Mouse (Mus musculus): Measurements from ENCODE around the gene Pgk1.

The Pgk1 gene

DNA sequence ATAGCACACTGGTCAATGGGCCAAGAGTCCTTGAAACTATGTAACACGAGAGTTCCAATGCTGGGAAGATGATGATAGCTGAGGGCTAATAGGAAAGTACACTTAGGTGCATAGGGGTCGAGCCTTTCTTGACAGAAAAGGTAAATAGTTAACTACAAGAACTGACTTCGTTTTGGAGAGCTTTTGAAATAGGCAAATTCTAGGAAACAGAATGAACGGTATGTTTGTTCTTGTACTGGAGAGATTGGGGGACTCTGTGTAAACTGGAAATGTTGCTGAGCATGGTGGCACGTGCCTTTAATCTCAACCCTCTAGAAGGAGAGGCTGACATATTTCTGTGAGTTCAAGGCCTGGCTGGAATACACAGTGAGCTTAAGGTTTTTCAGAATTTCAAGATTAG, 22.3 kb upstream of the Pgk1 start:
- no peak for TF ChIP-seq POU5F1 (IDR thresholded peaks at IDR 0.05; ENCODE audit: borderline replicate concordance, low read length)
- H3K4me1 ChIP-seq (replicated peaks; ENCODE audit: low read depth, low read length), result no peaks in the 10 kb centered on the region
- no peaks in the 10 kb centered on the region for H3K27me3 ChIP-seq (ENCODE audit: insufficient read depth, low read length)
- no peaks in the 10 kb centered on the region for H3K9me3 ChIP-seq (ENCODE audit: low read length)
- no peaks in the 10 kb centered on the region for H3K36me3 ChIP-seq (ENCODE audit: insufficient read depth, low read length)
- H3K4me3 ChIP-seq (replicated peaks; ENCODE audit: low read length), result no peak overlapping the region

DNA sequence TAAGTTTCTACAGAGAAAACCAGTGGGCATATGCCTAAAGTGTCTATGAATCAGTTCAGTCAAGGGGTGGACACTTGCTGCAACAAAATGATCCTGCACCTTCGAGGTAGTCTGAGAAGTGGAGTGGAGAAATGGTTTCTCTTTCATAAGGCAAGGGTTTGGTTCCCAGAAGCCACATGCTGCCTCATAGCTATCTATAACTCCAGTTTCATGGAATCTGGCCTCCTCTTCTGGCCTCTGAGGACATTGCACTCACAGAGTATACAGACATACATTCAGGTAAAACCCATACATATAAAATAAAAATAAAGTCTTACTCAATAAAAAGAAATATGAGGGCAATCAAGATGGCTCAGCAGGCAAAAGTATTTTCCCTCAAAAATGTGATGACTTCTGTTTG, 21.8 kb upstream of the Pgk1 start:
- no peak overlapping the region for H3K4me3 ChIP-seq (replicated peaks; ENCODE audit: low read length)
- H3K27me3 ChIP-seq (ENCODE audit: insufficient read depth, low read length), result no peaks in the 10 kb centered on the region
- no peaks in the 10 kb centered on the region for H3K36me3 ChIP-seq (ENCODE audit: insufficient read depth, low read length)
- TF ChIP-seq POU5F1 (IDR thresholded peaks at IDR 0.05; ENCODE audit: borderline replicate concordance, low read length) (no peak), NANOG (IDR thresholded peaks at IDR 0.05; ENCODE audit: borderline replicate concordance, low read length) (no peak), CTCF (conservative IDR thresholded peaks at IDR 0.05; ENCODE audit: low read length) (peak; percentile 20)
- H3K4me1 ChIP-seq (replicated peaks; ENCODE audit: low read depth, low read length), result no peaks in the 10 kb centered on the region
- H3K9me3 ChIP-seq (ENCODE audit: low read length), result no peaks in the 10 kb centered on the region

DNA sequence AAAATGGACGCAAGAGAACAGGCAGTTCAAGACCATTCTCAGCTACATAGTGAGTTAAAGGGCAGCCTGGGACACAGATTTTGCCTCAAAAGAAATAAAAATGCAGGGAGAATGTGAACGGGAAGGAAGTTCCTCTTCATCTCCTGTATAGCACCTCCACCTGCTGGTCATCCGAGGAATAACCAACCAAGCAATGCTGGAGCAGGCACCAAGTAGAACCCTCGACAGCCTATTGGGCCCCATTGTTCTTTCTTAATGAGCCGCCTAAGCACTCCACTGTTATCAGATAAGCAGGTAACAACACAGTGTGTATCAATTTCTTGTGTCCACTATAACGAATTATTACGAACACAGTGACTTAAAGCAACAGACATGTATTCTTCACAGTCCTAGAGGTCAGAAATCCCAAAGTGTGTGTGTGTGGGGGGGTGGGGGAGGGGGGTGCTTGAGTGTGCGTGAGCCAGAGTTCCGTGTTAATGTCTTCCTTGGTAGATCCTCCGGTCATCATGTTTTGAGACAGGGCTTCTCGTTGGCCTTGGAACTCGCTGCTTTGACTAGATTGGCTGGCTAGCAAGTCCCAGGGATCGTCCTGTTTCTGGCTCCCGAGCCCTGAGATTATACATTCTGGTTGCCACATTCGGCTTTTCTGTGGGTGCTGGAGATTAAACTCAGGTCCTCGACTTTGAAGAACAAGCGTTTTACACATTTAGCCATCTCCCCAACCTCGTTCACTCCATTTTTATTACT, 15.6 kb upstream of the Pgk1 start:
- TF ChIP-seq POU5F1 (IDR thresholded peaks at IDR 0.05; ENCODE audit: borderline replicate concordance, low read length) (no peak), CTCF (conservative IDR thresholded peaks at IDR 0.05; ENCODE audit: low read length) (peak; percentile 47)
- no peaks in the 10 kb centered on the region for H3K27me3 ChIP-seq (ENCODE audit: insufficient read depth, low read length)
- no peaks in the 10 kb centered on the region for H3K4me1 ChIP-seq (replicated peaks; ENCODE audit: low read depth, low read length)
- H3K4me3 ChIP-seq (replicated peaks; ENCODE audit: low read length), result peak overlapping the region; percentile 39
- H3K9me3 ChIP-seq (ENCODE audit: low read length), result no peaks in the 10 kb centered on the region
- H3K36me3 ChIP-seq (ENCODE audit: insufficient read depth, low read length), result no peaks in the 10 kb centered on the region

GRCm38 (mm10) chrX:106171853-106172154, 15.1 kb upstream of the Pgk1 start:
- Histone ChIP-seq H3K27me3 (ENCODE audit: insufficient read depth, low read length) (no peaks in the 10 kb centered on the region), H3K4me1 (replicated peaks; ENCODE audit: low read depth, low read length) (no peaks in the 10 kb centered on the region), H3K9me3 (ENCODE audit: low read length) (no peaks in the 10 kb centered on the region), H3K36me3 (ENCODE audit: insufficient read depth, low read length) (no peaks in the 10 kb centered on the region), H3K4me3 (replicated peaks; ENCODE audit: low read length) (peak overlapping the region; percentile 39)
- TF ChIP-seq NANOG (IDR thresholded peaks at IDR 0.05; ENCODE audit: borderline replicate concordance, low read length) (no peak), CTCF (conservative IDR thresholded peaks at IDR 0.05; ENCODE audit: low read length) (no peak), POU5F1 (IDR thresholded peaks at IDR 0.05; ENCODE audit: borderline replicate concordance, low read length) (no peak)

DNA sequence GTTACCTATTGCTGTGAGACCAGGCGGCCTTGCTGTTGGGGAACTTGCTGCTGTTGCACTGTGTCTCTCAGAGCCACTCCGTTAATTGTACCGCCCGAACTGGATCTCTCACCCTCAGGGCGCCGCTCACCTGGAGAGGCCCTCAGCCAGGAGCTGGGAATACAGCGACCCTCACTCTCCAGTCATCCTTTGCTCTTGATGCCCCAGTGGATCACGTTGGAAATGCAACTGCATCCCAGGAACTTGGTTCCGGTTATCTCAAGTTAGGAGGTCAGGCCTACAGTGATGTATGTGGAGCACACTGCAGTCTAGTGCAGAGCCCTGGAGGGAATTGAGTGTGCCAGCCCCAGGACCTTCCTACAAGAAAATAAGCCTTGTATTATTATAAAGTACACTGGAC, 10.6 kb upstream of the Pgk1 start:
- TF ChIP-seq POU5F1 (IDR thresholded peaks at IDR 0.05; ENCODE audit: borderline replicate concordance, low read length) (no peak), CTCF (conservative IDR thresholded peaks at IDR 0.05; ENCODE audit: low read length) (peak; percentile 19; the same call in 1 of the 2 replicates)
- Histone ChIP-seq H3K4me1 (replicated peaks; ENCODE audit: low read depth, low read length) (peaks cover 9% of the 10 kb centered on the region), H3K4me3 (replicated peaks; ENCODE audit: low read length) (no peak overlapping the region), H3K9me3 (ENCODE audit: low read length) (no peaks in the 10 kb centered on the region), H3K27me3 (ENCODE audit: insufficient read depth, low read length) (no peaks in the 10 kb centered on the region), H3K36me3 (ENCODE audit: insufficient read depth, low read length) (no peaks in the 10 kb centered on the region)

- Histone ChIP-seq H3K4me3 (replicated peaks; ENCODE audit: low read length) (no peak overlapping the region), H3K4me1 (replicated peaks; ENCODE audit: low read depth, low read length) (peaks cover 20% of the 10 kb centered on the region), H3K9me3 (ENCODE audit: low read length) (no peaks in the 10 kb centered on the region), H3K36me3 (ENCODE audit: insufficient read depth, low read length) (peaks cover 17% of the 10 kb centered on the region), H3K27me3 (ENCODE audit: insufficient read depth, low read length) (no peaks in the 10 kb centered on the region)
- TF ChIP-seq POU5F1 (IDR thresholded peaks at IDR 0.05; ENCODE audit: borderline replicate concordance, low read length) (no peak), NANOG (IDR thresholded peaks at IDR 0.05; ENCODE audit: borderline replicate concordance, low read length) (no peak), CTCF (conservative IDR thresholded peaks at IDR 0.05; ENCODE audit: low read length) (no peak)
Measured at GRCm38 (mm10) chrX:106184279-106184678, 2.6 kb upstream of the Pgk1 start.

- no peak for TF ChIP-seq CTCF (conservative IDR thresholded peaks at IDR 0.05; ENCODE audit: low read length)
- TF ChIP-seq NANOG (IDR thresholded peaks at IDR 0.05; ENCODE audit: borderline replicate concordance, low read length), result no peak
- TF ChIP-seq POU5F1 (IDR thresholded peaks at IDR 0.05; ENCODE audit: borderline replicate concordance, low read length), result no peak
- H3K4me3 ChIP-seq (replicated peaks; ENCODE audit: low read length), result peak overlapping the region; percentile 63
- peaks cover 24% of the 10 kb centered on the region for H3K4me1 ChIP-seq (replicated peaks; ENCODE audit: low read depth, low read length)
- peaks cover 29% of the 10 kb centered on the region for H3K36me3 ChIP-seq (ENCODE audit: insufficient read depth, low read length)
- H3K27me3 ChIP-seq (ENCODE audit: insufficient read depth, low read length), result no peaks in the 10 kb centered on the region
- H3K9me3 ChIP-seq (ENCODE audit: low read length), result no peaks in the 10 kb centered on the region
Measured at GRCm38 (mm10) chrX:106185706-106186105, 1.2 kb upstream of the Pgk1 start.

GRCm38 (mm10) chrX:106187737-106188136, 837 bp downstream of the Pgk1 start:
- H3K36me3 ChIP-seq (ENCODE audit: insufficient read depth, low read length), result peaks cover 48% of the 10 kb centered on the region
- no peaks in the 10 kb centered on the region for H3K9me3 ChIP-seq (ENCODE audit: low read length)
- no peak for TF ChIP-seq NANOG (IDR thresholded peaks at IDR 0.05; ENCODE audit: borderline replicate concordance, low read length)
- TF ChIP-seq CTCF (conservative IDR thresholded peaks at IDR 0.05; ENCODE audit: low read length), result no peak
- no peak for TF ChIP-seq POU5F1 (IDR thresholded peaks at IDR 0.05; ENCODE audit: borderline replicate concordance, low read length)

GRCm38 (mm10) chrX:106189356-106189755, 2.5 kb downstream of the Pgk1 start:
- Histone ChIP-seq H3K36me3 (ENCODE audit: insufficient read depth, low read length) (peaks cover 64% of the 10 kb centered on the region), H3K9me3 (ENCODE audit: low read length) (no peaks in the 10 kb centered on the region), H3K4me3 (replicated peaks; ENCODE audit: low read length) (peak overlapping the region; percentile 93), H3K27me3 (ENCODE audit: insufficient read depth, low read length) (no peaks in the 10 kb centered on the region), H3K4me1 (replicated peaks; ENCODE audit: low read depth, low read length) (peaks cover 37% of the 10 kb centered on the region)
- TF ChIP-seq CTCF (conservative IDR thresholded peaks at IDR 0.05; ENCODE audit: low read length) (no peak), NANOG (IDR thresholded peaks at IDR 0.05; ENCODE audit: borderline replicate concordance, low read length) (no peak), POU5F1 (IDR thresholded peaks at IDR 0.05; ENCODE audit: borderline replicate concordance, low read length) (no peak)

More at GRCm38 (mm10) chrX:106187737-106188136, 837 bp downstream of the Pgk1 start:
- peak overlapping the region; percentile 93 for H3K4me3 ChIP-seq (replicated peaks; ENCODE audit: low read length)
- H3K27me3 ChIP-seq (ENCODE audit: insufficient read depth, low read length), result no peaks in the 10 kb centered on the region
- peaks cover 31% of the 10 kb centered on the region for H3K4me1 ChIP-seq (replicated peaks; ENCODE audit: low read depth, low read length)

Data from E14TG2a.4 (cell line).